Mouse (Mus musculus) embryonic fibroblast, embryonic 13.5 days (primary cell): ENCODE data around the gene Crhr2.

Experiments
- CTCF ChIP-seq: IDR thresholded peaks from 2 replicates; pipeline ENCODE4 v1.5.1; 2011; ENCODE audit warnings: mild to moderate bottlenecking, control low read depth, low read length, moderate library complexity, borderline replicate concordance; ENCODE audit not compliant: insufficient read depth
- POLR2A ChIP-seq: IDR thresholded peaks from 2 replicates; pipeline ENCODE4 v1.6.1; 2011; ENCODE audit warnings: low read depth, mild to moderate bottlenecking, control low read depth, low read length, moderate library complexity

DNA sequence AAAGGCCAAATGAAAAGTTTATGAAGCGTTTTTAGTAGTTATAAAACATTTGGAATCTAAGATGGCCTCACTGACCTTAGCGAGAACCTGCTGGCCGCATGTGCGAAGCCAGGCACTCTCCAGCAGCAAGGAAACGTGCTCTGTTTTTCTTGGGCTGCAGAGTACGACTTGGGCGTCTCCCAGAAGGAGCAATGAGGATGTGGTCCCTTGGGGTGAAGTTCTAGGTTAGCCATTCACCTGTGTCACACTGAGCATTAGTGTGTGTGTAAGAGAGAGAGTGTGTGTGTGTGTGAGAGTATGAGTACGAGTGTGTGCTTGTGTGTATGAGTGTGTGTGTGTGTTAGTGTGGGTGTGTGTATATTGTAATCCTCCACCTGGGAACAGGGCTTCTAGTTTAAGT, 89.6 kb downstream of the Crhr2 start:
- TF ChIP-seq CTCF (no peak), POLR2A (no peak)
